Mouse (Mus musculus) layer of hippocampus, adult 11-12 months (tissue): ENCODE results near the gene Ak5.

Source experiments
- DNase-seq: peaks from one replicate; pipeline ENCODE4 v3.0.0; 2022; ENCODE audit warnings: low spot score

Ak5 gene

DNA sequence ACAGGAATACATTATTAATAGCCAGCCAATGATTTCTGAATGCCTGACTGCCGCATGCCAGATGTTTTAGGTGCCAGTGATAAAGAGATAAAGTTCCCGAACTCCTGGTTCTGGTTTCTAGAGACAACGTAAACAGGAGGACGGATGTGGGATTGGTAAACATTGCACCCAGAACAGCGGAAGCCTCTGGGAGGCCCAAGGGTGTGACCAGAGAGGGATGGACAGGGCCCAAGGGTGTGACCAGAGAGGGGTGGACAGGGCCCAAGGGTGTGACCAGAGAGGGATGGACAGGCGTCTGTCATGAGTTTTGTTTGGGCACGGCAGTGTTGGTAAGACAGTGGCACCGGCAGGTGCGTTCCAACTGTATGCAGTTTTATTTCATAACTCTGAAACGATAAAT is 148.6 kb downstream of the Ak5 start:
- DNase-seq: no peak

DNA sequence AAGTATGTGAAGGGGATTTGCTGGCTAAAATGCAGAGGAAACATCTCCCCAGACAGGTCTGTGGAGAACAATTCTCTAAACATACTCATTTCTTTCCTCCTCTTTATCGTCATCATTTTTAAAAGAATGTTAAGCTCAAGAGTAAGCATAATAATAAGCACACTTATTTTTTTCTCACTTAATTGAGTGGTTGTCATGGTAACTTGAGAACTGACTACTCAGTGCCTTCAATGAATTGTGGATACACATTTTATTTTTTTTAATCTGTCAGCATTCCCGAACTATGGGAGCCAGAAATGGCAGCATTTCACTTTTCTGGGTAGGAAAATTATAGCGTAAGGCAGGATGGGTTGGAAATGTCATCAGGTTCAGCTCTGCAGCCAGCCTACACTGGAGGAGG is 151.6 kb downstream of the Ak5 start:
- DNase-seq: no peak

DNA sequence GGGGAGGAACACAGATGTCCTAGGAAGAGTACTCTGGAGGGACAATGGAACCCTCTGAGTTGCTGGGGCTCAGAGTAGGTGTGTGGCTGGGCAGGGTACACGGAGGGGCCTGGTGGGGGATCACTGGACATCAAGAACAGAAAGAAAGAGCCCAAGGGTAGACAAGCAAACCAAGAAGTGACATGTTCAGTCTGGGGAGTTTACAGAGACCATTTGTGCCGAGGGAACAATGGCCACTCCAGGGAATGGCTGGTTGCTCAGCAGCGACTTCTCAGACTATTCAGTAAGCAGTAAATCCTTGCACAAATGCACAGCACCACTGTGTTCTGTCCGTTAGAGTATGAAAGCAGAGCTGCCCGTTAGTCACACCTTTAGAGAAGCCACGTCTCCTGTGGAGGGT is 152.2 kb downstream of the Ak5 start:
- DNase-seq: no peak

- no peak for DNase-seq
Measured at GRCm38 (mm10) chr3:152512517-152512916, 155.6 kb downstream of the Ak5 start.

DNA sequence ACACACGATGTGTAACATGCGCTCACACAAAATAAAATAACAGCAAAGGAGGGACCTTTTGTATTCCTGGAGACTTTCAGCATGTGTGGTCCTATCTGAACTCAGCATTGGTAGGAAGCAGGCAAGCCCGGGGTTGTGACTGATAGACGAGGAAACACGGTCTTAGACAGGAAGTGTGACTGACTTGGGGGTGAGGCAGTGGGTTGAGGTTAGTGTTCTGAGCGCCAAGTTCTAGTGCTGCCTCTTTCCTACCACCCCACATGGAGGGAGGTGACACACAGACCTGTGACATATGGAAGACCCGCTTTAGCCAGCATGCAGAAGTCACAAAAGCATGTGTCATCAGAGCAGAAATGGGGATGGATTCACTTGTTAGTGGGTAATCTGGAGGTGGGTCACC is 158.9 kb downstream of the Ak5 start:
- no peak for DNase-seq

GRCm38 (mm10) chr3:152508419-152508993 is 159.7 kb downstream of the Ak5 start:
- no peak for DNase-seq

DNA sequence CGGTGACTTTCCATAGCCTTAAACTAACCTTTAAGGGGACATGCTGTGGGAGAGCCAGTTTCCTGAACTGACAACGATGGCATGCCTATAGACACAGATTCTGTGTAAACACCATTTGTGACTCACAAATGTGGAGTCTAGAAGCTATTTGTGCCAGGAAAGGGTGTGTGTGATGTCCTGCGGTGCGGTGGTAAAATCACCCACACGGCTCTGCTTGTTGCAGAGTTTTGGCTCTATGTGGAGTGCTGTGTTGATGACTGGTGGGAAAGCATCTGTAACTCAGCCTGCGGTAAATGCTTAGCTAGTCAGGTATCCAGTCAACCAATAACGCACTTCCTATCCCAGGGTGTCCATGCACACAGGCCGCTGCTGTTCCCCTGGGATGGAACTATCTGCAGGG is 160.3 kb downstream of the Ak5 start:
- no peak for DNase-seq

GRCm38 (mm10) chr3:152498968-152499696 is 169.0 kb downstream of the Ak5 start:
- DNase-seq: no peak

- DNase-seq: no peak
Measured at GRCm38 (mm10) chr3:152497842-152498241, 170.3 kb downstream of the Ak5 start.

DNA sequence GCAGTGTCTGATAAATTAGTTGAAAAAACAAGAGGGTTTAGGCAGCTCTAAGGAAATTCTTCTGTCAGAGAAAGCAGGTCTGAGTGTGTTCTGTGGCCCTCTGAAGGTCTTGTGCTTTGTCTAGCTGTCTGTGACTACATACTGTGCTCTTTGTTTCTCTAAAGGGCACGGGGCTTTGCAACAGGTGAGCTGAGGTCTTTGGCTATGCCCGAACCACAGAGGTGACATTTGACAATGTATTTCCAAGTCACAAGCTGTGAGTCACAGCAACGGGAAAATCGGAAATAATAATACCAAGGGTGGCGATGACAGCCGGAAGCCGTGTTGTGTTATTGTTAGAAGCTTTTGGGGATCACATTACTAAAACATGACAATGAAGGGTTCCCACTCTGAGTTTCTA is 171.1 kb downstream of the Ak5 start:
- no peak for DNase-seq

- DNase-seq: no peak
Measured at GRCm38 (mm10) chr3:152495415-152495898, 172.7 kb downstream of the Ak5 start.

GRCm38 (mm10) chr3:152494667-152495360 is 173.3 kb downstream of the Ak5 start:
- no peak for DNase-seq

GRCm38 (mm10) chr3:152493813-152494212 is 174.3 kb downstream of the Ak5 start:
- no peak for DNase-seq

DNA sequence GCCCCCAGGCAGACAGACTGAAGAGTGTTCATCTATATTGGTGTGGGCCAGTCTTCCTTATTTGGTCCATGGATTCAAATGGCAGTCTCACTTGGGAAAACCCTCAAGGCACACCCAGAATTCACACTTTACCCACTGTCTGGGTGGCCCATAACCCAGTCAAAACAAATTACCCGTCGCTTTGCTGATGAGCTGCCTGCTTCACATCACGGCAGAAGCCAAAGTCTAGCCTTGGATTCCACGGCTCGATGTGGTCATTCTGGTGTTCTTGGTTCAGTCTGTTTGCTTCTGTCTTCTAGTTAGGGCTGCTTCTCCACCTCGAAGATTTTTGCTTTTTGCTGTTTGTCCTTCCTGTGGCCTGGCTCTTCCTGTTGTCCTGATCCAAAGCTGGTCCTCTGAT is 175.9 kb downstream of the Ak5 start:
- DNase-seq: no peak

DNA sequence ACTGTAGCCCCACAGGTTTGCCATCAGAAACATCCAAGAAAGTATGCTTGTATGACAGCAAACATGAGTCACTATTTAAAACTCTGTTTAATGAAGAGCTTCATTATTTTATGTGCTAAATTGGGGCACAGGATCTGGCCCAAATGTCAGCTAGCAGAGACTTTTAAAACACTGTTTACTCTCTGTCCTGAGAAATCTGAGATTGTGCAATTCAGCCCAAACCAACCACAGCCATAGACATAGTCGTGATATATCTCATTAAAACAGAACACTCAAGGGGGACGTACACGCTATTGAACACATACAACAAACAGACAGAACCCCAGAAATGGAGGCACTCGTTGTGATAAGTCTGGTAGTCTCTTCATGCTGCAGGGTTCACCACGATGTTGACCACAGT is 177.7 kb downstream of the Ak5 start:
- DNase-seq: no peak

- DNase-seq: no peak
Measured at GRCm38 (mm10) chr3:152488964-152489363, 179.2 kb downstream of the Ak5 start.

DNA sequence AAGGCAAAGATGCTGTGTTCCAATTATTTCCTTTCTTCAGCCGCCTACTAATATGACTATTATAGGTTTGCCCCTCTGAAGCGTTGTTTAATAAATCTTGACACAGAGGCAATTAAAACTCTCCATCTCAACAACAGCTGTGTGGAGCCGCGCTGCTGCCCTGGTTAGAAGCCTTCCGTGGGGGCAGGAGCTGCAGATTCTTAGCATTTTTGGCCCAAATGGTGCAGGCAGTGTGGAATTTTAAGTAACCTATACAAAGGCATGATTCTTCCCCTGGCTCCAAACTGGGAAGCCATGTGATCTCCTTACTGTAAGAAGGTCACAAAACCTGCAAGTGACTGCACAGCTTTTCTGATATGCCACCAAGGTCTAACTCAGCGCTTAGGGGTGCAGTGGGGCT is 184.0 kb downstream of the Ak5 start:
- DNase-seq: no peak

DNA sequence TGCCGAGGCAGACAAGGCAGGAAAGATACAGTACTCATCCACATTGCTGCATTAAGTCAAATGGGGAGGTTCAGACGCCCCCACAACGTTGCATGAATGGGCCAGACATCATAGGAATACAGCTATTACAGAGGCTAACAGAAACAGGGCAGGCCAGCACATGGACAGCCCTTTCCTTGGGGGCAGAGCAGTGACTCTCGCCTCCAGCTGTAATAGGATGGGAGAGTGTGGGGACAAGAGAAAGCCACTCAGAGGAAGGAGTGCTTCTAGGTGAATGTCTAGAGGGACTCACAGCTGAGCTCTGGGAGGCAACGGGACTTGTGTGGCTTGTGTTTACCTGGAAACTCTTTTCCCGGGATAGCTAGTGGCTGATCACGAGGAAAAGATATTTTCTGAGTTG is 184.4 kb downstream of the Ak5 start:
- DNase-seq: no peak

- DNase-seq: no peak
Measured at GRCm38 (mm10) chr3:152482182-152482581, 186.0 kb downstream of the Ak5 start.

DNA sequence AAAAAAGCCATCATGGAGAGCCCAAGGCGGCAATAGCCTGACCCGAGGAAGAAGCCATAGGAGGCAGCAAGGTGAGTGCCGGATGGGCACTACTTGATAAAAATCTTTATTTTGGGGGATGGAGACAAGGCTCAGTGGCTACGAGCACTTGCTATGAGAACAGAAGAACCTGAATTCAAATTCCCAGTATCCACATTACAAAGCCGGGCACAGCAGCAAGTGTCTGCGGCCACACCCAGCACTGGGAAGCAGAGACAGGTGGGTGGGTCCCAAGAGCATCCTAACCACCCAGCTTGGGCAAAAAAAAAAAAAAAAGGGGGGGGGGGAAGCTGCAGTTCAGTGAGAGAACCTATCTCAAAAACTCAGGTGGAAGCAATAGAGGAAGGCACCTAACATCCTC is 187.8 kb downstream of the Ak5 start:
- DNase-seq: no peak

DNA sequence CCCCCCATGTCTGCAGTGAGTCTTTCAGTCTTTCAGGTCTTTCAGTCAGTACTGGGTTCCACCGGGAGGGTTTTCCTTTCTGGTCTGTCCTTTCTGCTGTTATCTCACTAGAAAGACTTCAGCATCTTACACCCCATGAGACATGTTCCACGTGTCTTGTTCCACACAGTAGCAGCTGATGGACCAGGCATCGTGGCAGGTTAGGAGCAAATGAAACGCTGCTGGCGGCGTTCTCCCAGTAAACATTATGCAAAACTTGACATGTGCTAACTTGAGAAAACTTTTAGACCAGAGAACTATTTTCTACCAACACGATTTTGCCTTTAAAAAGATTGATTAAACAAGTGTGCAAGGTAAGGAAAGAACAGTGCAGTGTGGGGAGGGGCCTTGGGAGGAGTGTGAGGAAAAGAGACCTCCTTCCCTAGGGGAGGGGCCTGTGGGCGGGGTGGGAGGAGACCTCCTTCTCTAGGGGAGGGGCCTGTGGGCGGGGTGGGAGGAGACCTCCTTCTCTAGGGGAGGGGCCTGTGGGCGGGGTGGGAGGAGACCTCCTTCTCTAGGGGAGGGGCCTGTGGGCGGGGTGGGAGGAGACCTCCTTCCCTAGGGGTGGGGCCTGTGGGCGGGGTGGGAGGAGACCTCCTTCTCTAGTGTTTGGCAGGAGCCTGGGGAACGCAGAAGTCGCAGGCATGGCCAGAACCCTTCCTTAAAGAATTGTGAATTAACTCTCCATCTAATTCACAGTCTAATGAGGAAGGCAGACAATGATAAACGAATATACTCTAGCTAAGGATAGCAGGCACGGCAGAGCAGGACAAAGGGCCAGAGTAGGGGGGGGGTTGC is 189.3 kb downstream of the Ak5 start:
- no peak for DNase-seq

DNA sequence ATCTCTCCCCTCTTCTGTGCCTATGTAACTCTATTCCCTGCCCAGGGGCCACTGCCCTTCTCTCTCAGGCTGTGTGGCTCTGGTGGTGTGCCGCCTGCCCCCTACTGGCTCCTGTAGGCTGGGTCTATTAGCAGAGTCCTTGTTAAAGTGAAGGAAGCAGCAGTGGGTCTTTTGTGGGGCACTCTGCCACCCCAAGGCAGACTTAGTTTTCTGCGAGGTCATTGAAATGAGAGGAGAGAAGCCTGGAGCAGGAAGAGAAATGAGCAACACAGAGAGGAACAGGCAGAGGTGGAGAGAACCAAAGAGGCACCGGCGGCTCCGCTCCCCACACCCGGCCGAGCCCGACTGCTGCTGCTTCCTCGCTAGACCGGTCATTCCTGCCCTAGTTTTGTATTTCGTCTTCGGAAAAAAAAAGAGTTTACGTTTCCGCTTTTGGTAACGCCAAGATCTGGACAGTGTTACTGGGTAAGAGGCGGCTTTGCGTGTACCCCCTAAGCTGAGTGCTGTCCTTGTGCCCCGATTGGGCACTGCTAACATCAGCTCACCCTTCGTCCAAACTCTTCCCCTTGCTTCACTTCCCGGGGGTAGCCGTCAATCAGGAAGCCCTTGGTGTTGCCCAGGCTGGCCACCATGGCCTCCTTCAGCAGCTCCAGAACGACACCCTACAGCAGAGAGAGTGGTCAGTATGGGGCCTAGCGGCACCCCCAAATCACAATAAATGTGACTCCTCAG is 190.2 kb downstream of the Ak5 start:
- DNase-seq: peak; percentile 75
